Mouse (Mus musculus) cerebellum, adult 2 months (tissue): ENCODE results near the gene Slit3. TPM values are rescaled to one million over a fixed set of nuclear protein-coding genes. Genes with fewer than 3 reads are reported as not detected.

ENCODE experiments used
- DNase-seq, 2 experiments: peaks; one replicate each; pipeline ENCODE4 v3.0.0; 2021
- H3K27ac ChIP-seq: fragments of 200-500 bp; 2 replicates; pipeline ENCODE4 v1.5.1; 2012; ENCODE audit warnings: low read length, control low read depth, inconsistent platforms; ENCODE audit not compliant: insufficient read depth
- H3K27me3 ChIP-seq: fragments of 200-500 bp; 2 replicates; pipeline ENCODE4 v1.6.1; 2012; ENCODE audit warnings: inconsistent platforms, mild to moderate bottlenecking, low read length, moderate library complexity; ENCODE audit not compliant: control insufficient read depth, insufficient read depth
- H3K4me1 ChIP-seq: fragments of 200-500 bp; 2 replicates; pipeline ENCODE4 v1.6.1; 2011; ENCODE audit warnings: low read length; ENCODE audit not compliant: control insufficient read depth, insufficient read depth
- H3K4me3 ChIP-seq: fragments of 200-500 bp; replicated peaks from 2 replicates; pipeline ENCODE3; 2011; ENCODE audit warnings: mild to moderate bottlenecking, low read depth, low read length, control low read depth; ENCODE audit not compliant: insufficient read depth
- CTCF ChIP-seq: fragments of 200-500 bp; IDR thresholded peaks from 2 replicates; pipeline ENCODE4 v1.5.1; 2011; ENCODE audit warnings: low read depth, mild to moderate bottlenecking, control low read depth, low read length, moderate library complexity, borderline replicate concordance; ENCODE audit not compliant: insufficient read depth
- POLR2A ChIP-seq: fragments of 200-500 bp; IDR thresholded peaks from 2 replicates; pipeline ENCODE4 v1.6.1; 2011; ENCODE audit warnings: low read length, control low read depth, borderline replicate concordance; ENCODE audit not compliant: insufficient read depth
- WGBS: fragments of 180-500 bp; shearing (Covaris S2); methylation state at CpG from one replicate; pipeline ENCODE4 v1.1.7; 2018; 5-methylcytosine and 5-hydroxymethylcytosine counted together
- polyA plus RNA-seq: library from polyadenylated mRNA; depleted of rRNA; stranded (reverse); fragments of >200 nt; gene quantifications from 2 replicates; pipeline ENCODE4 v1.2.3, GENCODE M21; 2012

The Slit3 gene
- polyA plus RNA-seq, 1 experiment, result 10.0 TPM

GRCm38 (mm10) chr11:35737262-35737661, 616.2 kb downstream of the Slit3 start:
- no peak overlapping the region for H3K27ac ChIP-seq
- DNase-seq, result no peak
- H3K4me1 ChIP-seq, result no peaks in the 10 kb centered on the region
- 95% methylated on average over 2 of the region's 2 CpGs for whole genome bisulfite sequencing
- no peaks in the 10 kb centered on the region for H3K27me3 ChIP-seq
- no peak overlapping the region for H3K4me3 ChIP-seq
- no peak for TF ChIP-seq POLR2A
- no peak for TF ChIP-seq CTCF

DNA sequence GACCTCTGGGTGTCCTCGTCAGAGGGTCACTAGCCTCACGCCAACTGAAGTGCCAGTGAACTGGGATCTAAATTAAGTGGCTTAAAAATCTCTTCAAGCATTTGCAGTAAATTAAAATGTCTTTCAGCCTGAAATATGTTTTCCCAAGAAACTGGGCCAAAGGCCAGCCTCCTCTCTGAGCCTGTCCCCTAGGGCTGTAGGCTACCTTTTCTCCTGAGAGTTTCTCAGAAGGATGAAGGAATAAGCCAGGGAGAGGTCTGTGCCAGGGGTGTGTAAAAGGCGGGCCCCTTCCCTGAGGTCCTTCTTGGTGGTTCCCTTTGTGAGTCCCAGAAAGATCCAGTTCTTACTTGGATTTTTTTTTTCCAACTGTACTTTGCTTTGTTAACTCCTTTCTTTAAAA, 617.1 kb downstream of the Slit3 start:
- WGBS, result 63% methylated on average over 3 of the region's 3 CpGs
- DNase-seq, result no peak
- no peaks in the 10 kb centered on the region for H3K4me1 ChIP-seq
- H3K4me3 ChIP-seq, result no peak overlapping the region
- no peak overlapping the region for H3K27ac ChIP-seq
- no peaks in the 10 kb centered on the region for H3K27me3 ChIP-seq
- no peak for TF ChIP-seq CTCF
- no peak for TF ChIP-seq POLR2A

DNA sequence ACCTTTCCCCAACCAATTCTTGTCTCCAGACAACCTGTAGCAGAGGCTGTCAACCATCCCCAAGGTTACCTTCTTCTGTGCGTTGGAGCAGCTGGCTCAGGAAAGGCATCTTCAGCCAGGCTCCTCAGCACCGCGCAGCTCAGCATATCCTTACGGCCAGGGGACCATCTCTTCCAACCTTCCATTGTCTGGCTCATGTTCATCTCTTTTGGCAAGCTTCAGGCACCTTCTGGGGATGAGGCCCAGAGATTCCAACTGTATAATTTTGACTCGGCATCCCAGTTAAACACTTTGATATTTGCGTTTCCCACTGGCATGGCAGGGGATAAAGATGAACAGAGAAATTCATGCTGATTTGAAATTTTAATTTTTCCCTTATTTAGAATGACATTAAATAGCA, 622.6 kb downstream of the Slit3 start:
- TF ChIP-seq POLR2A (no peak), CTCF (no peak)
- Histone ChIP-seq H3K4me3 (no peak overlapping the region), H3K27ac (no peak overlapping the region), H3K27me3 (no peaks in the 10 kb centered on the region), H3K4me1 (peaks cover 3% of the 10 kb centered on the region; the same call in 1 of the 2 replicates)
- 8% methylated on average over 6 of the region's 6 CpGs for WGBS
- peak; percentile 14 to 48 for DNase-seq

DNA sequence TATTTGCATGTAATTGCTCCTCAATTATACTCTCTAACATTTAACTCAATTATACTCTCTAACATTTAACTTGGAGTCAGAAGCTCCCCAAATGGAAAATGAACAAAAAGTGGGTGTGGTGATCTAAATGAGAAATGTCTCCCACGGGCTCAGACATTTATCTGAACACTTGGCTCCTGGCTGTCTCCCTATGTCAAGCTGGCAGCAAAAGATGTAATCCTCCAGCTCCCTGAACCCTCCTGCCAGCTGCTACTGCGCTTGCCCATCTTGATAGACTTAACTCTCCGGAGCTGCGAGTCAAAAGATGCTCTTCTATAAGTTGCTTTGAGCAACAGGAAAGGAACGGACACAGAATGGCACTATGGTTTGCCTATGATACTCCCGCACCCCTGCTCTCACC, 623.5 kb downstream of the Slit3 start:
- TF ChIP-seq CTCF, result no peak
- no peak for TF ChIP-seq POLR2A
- WGBS, result 40% methylated on average over 6 of the region's 6 CpGs
- no peaks in the 10 kb centered on the region for H3K27me3 ChIP-seq
- no peak overlapping the region for H3K27ac ChIP-seq
- H3K4me3 ChIP-seq, result no peak overlapping the region
- DNase-seq, result no peak
- peaks cover 3% of the 10 kb centered on the region; the same call in 1 of the 2 replicates for H3K4me1 ChIP-seq

DNA sequence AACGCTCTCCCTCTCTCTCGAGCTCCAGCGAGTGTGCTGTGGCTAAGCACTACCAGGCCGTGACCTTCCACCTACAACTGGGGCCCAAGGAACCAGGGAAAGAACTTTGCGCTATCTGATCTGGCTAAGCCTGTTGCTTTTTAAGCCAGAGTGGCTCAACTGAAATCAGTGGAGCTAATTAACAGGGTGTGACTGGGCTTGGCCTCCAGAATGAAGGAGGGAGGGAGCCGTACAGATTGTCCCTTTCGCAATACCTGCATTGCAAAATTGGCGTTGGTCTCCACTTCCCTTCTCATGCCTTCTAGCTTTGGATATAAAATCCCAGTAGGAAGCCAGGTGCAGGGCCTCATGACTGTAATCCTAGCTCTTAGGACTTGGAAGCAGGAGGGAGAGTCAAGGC, 629.6 kb downstream of the Slit3 start:
- Histone ChIP-seq H3K4me3 (no peak overlapping the region), H3K27ac (no peak overlapping the region), H3K4me1 (no peaks in the 10 kb centered on the region), H3K27me3 (no peaks in the 10 kb centered on the region)
- DNase-seq, result no peak
- TF ChIP-seq POLR2A (no peak), CTCF (no peak)
- 78% methylated on average over 8 of the region's 8 CpGs for WGBS

DNA sequence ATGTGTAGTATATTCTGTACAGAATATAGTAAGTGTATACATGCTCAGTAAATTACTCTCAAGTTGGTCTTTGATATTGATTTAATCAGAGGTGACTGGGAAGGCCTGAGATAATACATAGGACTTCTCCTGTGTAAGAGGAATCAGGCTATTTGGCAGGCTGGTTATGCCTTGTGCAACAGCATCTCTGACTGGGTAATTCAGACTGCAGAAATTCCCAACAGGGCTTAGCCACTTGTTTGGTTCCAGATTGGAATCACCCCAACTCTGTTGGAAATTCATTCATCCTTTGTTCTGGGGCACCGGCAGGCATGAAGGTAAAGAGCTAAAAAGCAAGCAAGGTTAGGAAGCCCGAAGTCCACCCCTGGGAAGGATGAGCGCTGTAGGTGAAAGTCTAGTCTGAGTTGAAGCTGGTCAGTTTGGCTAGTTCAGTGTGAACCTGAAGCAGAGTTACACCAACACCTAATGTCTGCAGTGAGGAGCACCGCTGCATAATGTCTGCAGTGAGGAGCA, 633.9 kb downstream of the Slit3 start:
- no peaks in the 10 kb centered on the region for H3K4me1 ChIP-seq
- TF ChIP-seq CTCF (no peak), POLR2A (no peak)
- H3K27me3 ChIP-seq, result no peaks in the 10 kb centered on the region
- WGBS, result 63% methylated on average over 4 of the region's 4 CpGs
- no peak for DNase-seq
- H3K4me3 ChIP-seq, result no peak overlapping the region
- no peak overlapping the region for H3K27ac ChIP-seq

GRCm38 (mm10) chr11:35755546-35755945, 634.5 kb downstream of the Slit3 start:
- H3K27ac ChIP-seq, result no peak overlapping the region
- DNase-seq, result no peak
- H3K4me1 ChIP-seq, result no peaks in the 10 kb centered on the region
- 48% methylated on average over 6 of the region's 6 CpGs for WGBS
- no peaks in the 10 kb centered on the region for H3K27me3 ChIP-seq
- H3K4me3 ChIP-seq, result no peak overlapping the region
- no peak for TF ChIP-seq CTCF
- no peak for TF ChIP-seq POLR2A

- 67% methylated on average over 11 of the region's 11 CpGs for whole genome bisulfite sequencing
- Histone ChIP-seq H3K27ac (no peak overlapping the region), H3K4me3 (no peak overlapping the region), H3K4me1 (no peaks in the 10 kb centered on the region), H3K27me3 (no peaks in the 10 kb centered on the region)
- DNase-seq, result no peak
- no peak for TF ChIP-seq POLR2A
- no peak for TF ChIP-seq CTCF
Measured at GRCm38 (mm10) chr11:35756411-35757303, 635.6 kb downstream of the Slit3 start.
